Mouse (Mus musculus): ENCODE data around the gene Txndc12. TPM values are rescaled to one million over a fixed set of nuclear protein-coding genes. Genes with fewer than 3 reads are reported as not detected.

Txndc12 gene
- total and polyA plus RNA-seq, 3 experiments = 45.5 to 62.3 (median 52.7) TPM

DNA sequence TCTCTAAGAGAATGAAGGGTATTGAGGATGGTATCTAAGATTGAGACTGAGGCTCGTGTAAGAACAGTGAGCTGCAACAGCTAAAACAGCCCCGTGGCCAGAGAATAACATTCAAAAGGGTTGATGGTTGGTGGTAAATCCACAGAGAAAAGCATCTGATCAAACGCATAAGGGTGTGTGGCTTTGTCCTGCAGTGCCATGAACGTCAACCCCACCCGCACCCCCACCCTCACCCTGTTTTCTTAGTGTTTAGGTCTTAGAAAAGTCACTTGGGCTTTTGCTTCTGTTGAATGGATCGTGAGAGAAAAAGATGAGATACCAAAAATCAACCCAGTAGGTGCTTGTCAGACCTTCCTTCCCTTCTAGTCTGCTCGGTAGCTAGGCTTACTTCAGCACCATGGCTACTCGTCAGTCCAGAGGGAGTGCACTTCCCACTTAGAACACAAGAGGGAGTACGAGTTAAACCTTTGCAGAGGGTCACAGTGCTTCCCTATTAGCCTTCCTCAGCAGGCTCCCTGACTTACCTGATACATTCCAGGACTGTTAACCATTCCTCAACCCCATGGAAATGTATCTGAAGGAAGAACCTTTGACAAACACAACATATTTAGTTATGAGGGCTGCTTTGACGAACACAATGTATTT, 35.5 kb downstream of the Txndc12 start:
- peak; percentile 86 for DNase-seq (ENCODE audit: extremely low read depth)
- no peak overlapping the region for H3K4me3 ChIP-seq (replicated peaks in 1 of 3; ENCODE audit: low read depth in 2 of 3, low read length in 2 of 3, poor library complexity in 1 of 3)
- in situ Hi-C loops (cut with MboI; ENCODE audit: low pct_ligation_motif_present, low pct_unique_long_range_greater_than_20kb, low sequenced_read_pairs) (loop anchor here (5.0 kb wide), 3 partner anchors 117 to 297 kb away; no protein-coding TSS in a partner anchor), dilution Hi-C loops (cut with MboI; ENCODE audit: extremely low pct_ligation_motif_present, extremely low pct_unique_long_range_greater_than_20kb, low sequenced_read_pairs) (no loop called here)
- no peaks in the 10 kb centered on the region for H3K27me3 ChIP-seq (replicated peaks)
- H3K79me2 ChIP-seq (replicated peaks; ENCODE audit: control insufficient read depth, extremely low read depth, insufficient read depth, poor library complexity, severe bottlenecking) = no peaks in the 10 kb centered on the region
- peak; percentile 99 for TF ChIP-seq RAD21 (IDR thresholded peaks at IDR 0.05; ENCODE audit: low read depth, low read length)
- peak; percentile 98 for TF ChIP-seq SMC3 (IDR thresholded peaks at IDR 0.05; ENCODE audit: low read depth, low read length)
- TF ChIP-seq ZC3H11A (IDR thresholded peaks at IDR 0.05; ENCODE audit: low read depth, low read length) = peak; percentile 83
- TF ChIP-seq CTCF (conservative IDR thresholded peaks at IDR 0.05 in 1 of 2, IDR thresholded peaks at IDR 0.05 in 1 of 2; ENCODE audit: low read depth in 2 of 2, low read length in 2 of 2) = peak; percentile 95 to 99
- TF ChIP-seq TBP (conservative IDR thresholded peaks at IDR 0.05; ENCODE audit: low read depth, low read length) = no peak
- no peak for TF ChIP-seq ZMIZ1 (IDR thresholded peaks at IDR 0.05; ENCODE audit: low read depth, low read length)
- no peak for TF ChIP-seq RCOR1 (conservative IDR thresholded peaks at IDR 0.05; ENCODE audit: low read depth, low read length)
- TF ChIP-seq EP300 (IDR thresholded peaks at IDR 0.05; ENCODE audit: low read length) = no peak
- TF ChIP-seq MAX (IDR thresholded peaks at IDR 0.05; ENCODE audit: low read length) = no peak
- TF ChIP-seq USF2 (conservative IDR thresholded peaks at IDR 0.05; ENCODE audit: low read depth, low read length) = no peak
- no peak for TF ChIP-seq GABPA (IDR thresholded peaks at IDR 0.05; ENCODE audit: insufficient replicate concordance, low read depth, low read length)
- no peak overlapping the region for H3K27ac ChIP-seq (ENCODE audit: insufficient read depth, low read depth)
- no peak overlapping the region for H3K9ac ChIP-seq (ENCODE audit: insufficient read depth, low read depth)
- H3K9me3 ChIP-seq (replicated peaks; ENCODE audit: low read length) = no peaks in the 10 kb centered on the region
- H3K4me2 ChIP-seq (ENCODE audit: insufficient read depth, low read depth, poor library complexity, severe bottlenecking) = no peak overlapping the region
- 0 out of 4 replicates have a peak, but pooled peaks cover 0 to under 1% of the 10 kb centered on the region in 2 experiments for H3K4me1 ChIP-seq (ENCODE audit: control insufficient read depth in 1 of 2, insufficient read depth in 2 of 2)
- H3K36me3 ChIP-seq (replicated peaks in 1 of 2; ENCODE audit: control insufficient read depth in 1 of 2, insufficient read depth in 1 of 2, low read length in 1 of 2) = no peaks in the 10 kb centered on the region

GRCm38 (mm10) chr4:108873746-108874145, 39.3 kb downstream of the Txndc12 start:
- Histone ChIP-seq H3K79me2 (replicated peaks; ENCODE audit: control insufficient read depth, extremely low read depth, insufficient read depth, poor library complexity, severe bottlenecking) (no peaks in the 10 kb centered on the region), H3K4me2 (ENCODE audit: insufficient read depth, low read depth, poor library complexity, severe bottlenecking) (no peak overlapping the region), H3K27me3 (replicated peaks) (no peaks in the 10 kb centered on the region), H3K27ac (ENCODE audit: insufficient read depth, low read depth) (no peak overlapping the region), H3K36me3 (replicated peaks in 1 of 2; ENCODE audit: control insufficient read depth in 1 of 2, insufficient read depth in 1 of 2, low read length in 1 of 2) (no peaks in the 10 kb centered on the region), H3K4me3 (replicated peaks in 1 of 3; ENCODE audit: low read depth in 2 of 3, low read length in 2 of 3, poor library complexity in 1 of 3) (no peak overlapping the region), H3K4me1 (ENCODE audit: control insufficient read depth in 1 of 2, insufficient read depth in 2 of 2) (peaks cover 2 to 5% of the 10 kb centered on the region in 2 experiments; a peak in 1 of 4 replicates), H3K9ac (ENCODE audit: insufficient read depth, low read depth) (no peak overlapping the region), H3K9me3 (replicated peaks; ENCODE audit: low read length) (no peaks in the 10 kb centered on the region)
- dilution Hi-C loops (cut with MboI; ENCODE audit: extremely low pct_ligation_motif_present, extremely low pct_unique_long_range_greater_than_20kb, low sequenced_read_pairs) (no loop called here), in situ Hi-C loops (cut with MboI; ENCODE audit: low pct_ligation_motif_present, low pct_unique_long_range_greater_than_20kb, low sequenced_read_pairs) (no loop called here)
- TF ChIP-seq E2F4 (IDR thresholded peaks at IDR 0.05; ENCODE audit: insufficient replicate concordance, low read depth, low read length) (no peak), JUND (conservative IDR thresholded peaks at IDR 0.05; ENCODE audit: low read depth, low read length) (no peak), CHD2 (IDR thresholded peaks at IDR 0.05; ENCODE audit: low read length) (no peak), NELFE (IDR thresholded peaks at IDR 0.05; ENCODE audit: low read depth, low read length) (no peak), USF1 (IDR thresholded peaks at IDR 0.05; ENCODE audit: low read depth, low read length) (no peak), RAD21 (IDR thresholded peaks at IDR 0.05; ENCODE audit: low read depth, low read length) (no peak), PAX5 (IDR thresholded peaks at IDR 0.05; ENCODE audit: low read length) (no peak), ETS1 (conservative IDR thresholded peaks at IDR 0.05; ENCODE audit: low read depth, low read length) (no peak), SMC3 (IDR thresholded peaks at IDR 0.05; ENCODE audit: low read depth, low read length) (no peak), KAT2A (IDR thresholded peaks at IDR 0.05; ENCODE audit: insufficient replicate concordance, low read length) (no peak), EP300 (IDR thresholded peaks at IDR 0.05; ENCODE audit: low read length) (no peak), ELF1 (IDR thresholded peaks at IDR 0.05; ENCODE audit: low read depth, low read length) (no peak), TBP (conservative IDR thresholded peaks at IDR 0.05; ENCODE audit: low read depth, low read length) (no peak), NRF1 (IDR thresholded peaks at IDR 0.05; ENCODE audit: low read depth, low read length) (no peak), MXI1 (IDR thresholded peaks at IDR 0.05; ENCODE audit: low read depth, low read length) (no peak), CHD1 (IDR thresholded peaks at IDR 0.05; ENCODE audit: low read depth, low read length) (no peak), ZKSCAN1 (IDR thresholded peaks at IDR 0.05; ENCODE audit: borderline replicate concordance, low read depth, low read length) (no peak), RCOR1 (conservative IDR thresholded peaks at IDR 0.05; ENCODE audit: low read depth, low read length) (no peak)
- no peak for DNase-seq (ENCODE audit: extremely low read depth)

Measured in CH12.LX (cell line).